Mouse (Mus musculus) E14TG2a.4 (cell line): ENCODE results near the gene Mef2a.

Source experiments
- H3K27me3 ChIP-seq: 2 replicates; pipeline ENCODE4 v1.6.1; 2014; ENCODE audit warnings: low read length, control low read depth; ENCODE audit not compliant: insufficient read depth
- H3K36me3 ChIP-seq: 2 replicates; pipeline ENCODE4 v1.6.1; 2014; ENCODE audit warnings: low read length, control low read depth; ENCODE audit not compliant: insufficient read depth
- H3K4me1 ChIP-seq: replicated peaks from 2 replicates; pipeline ENCODE4 v1.6.1; 2014; ENCODE audit warnings: low read depth, low read length, control low read depth
- H3K4me3 ChIP-seq: replicated peaks from 2 replicates; pipeline ENCODE4 v1.5.1; 2014; ENCODE audit warnings: mild to moderate bottlenecking, low read length
- H3K9me3 ChIP-seq: 2 replicates; pipeline ENCODE4 v1.6.1; 2014; ENCODE audit warnings: low read length, control low read depth
- CTCF ChIP-seq: conservative IDR thresholded peaks from 2 replicates; pipeline ENCODE4 v1.5.1; 2014; ENCODE audit warnings: low read length
- NANOG ChIP-seq: IDR thresholded peaks from 2 replicates; pipeline ENCODE4 v1.6.1; 2014; ENCODE audit warnings: borderline replicate concordance, low read length, mixed read lengths
- POU5F1 ChIP-seq: IDR thresholded peaks from 2 replicates; pipeline ENCODE4 v1.6.1; 2014; ENCODE audit warnings: low read length, borderline replicate concordance

Mef2a gene

GRCm38 (mm10) chr7:67230640-67231140 lies 142.0 kb downstream of the Mef2a start:
- Histone ChIP-seq H3K9me3 (no peaks in the 10 kb centered on the region), H3K4me1 (no peaks in the 10 kb centered on the region), H3K36me3 (peaks cover 29% of the 10 kb centered on the region), H3K27me3 (no peaks in the 10 kb centered on the region), H3K4me3 (no peak overlapping the region)
- TF ChIP-seq NANOG, result no peak
- TF ChIP-seq POU5F1, result no peak
- no peak for TF ChIP-seq CTCF

GRCm38 (mm10) chr7:67230221-67230620 lies 142.4 kb downstream of the Mef2a start:
- Histone ChIP-seq H3K9me3 (no peaks in the 10 kb centered on the region), H3K27me3 (no peaks in the 10 kb centered on the region), H3K4me1 (no peaks in the 10 kb centered on the region), H3K4me3 (no peak overlapping the region), H3K36me3 (peaks cover 25% of the 10 kb centered on the region)
- TF ChIP-seq CTCF, result no peak
- no peak for TF ChIP-seq POU5F1
- TF ChIP-seq NANOG, result no peak

GRCm38 (mm10) chr7:67229701-67230100 lies 143.0 kb downstream of the Mef2a start:
- Histone ChIP-seq H3K27me3 (no peaks in the 10 kb centered on the region), H3K9me3 (no peaks in the 10 kb centered on the region), H3K4me3 (no peak overlapping the region), H3K4me1 (no peaks in the 10 kb centered on the region), H3K36me3 (peaks cover 20% of the 10 kb centered on the region)
- TF ChIP-seq POU5F1, result no peak
- TF ChIP-seq CTCF, result no peak
- TF ChIP-seq NANOG, result no peak

GRCm38 (mm10) chr7:67228891-67229602 lies 143.6 kb downstream of the Mef2a start:
- no peaks in the 10 kb centered on the region for H3K4me1 ChIP-seq
- TF ChIP-seq CTCF (peak; percentile 68), NANOG (no peak)
- peaks cover 16% of the 10 kb centered on the region for H3K36me3 ChIP-seq

GRCm38 (mm10) chr7:67228390-67228789 lies 144.3 kb downstream of the Mef2a start:
- H3K9me3 ChIP-seq, result no peaks in the 10 kb centered on the region
- TF ChIP-seq POU5F1, result no peak
- TF ChIP-seq NANOG, result no peak
- TF ChIP-seq CTCF, result no peak
- H3K4me3 ChIP-seq, result no peak overlapping the region
- peaks cover 3% of the 10 kb centered on the region; the same call in 1 of the 2 replicates for H3K4me1 ChIP-seq
- peaks cover 19% of the 10 kb centered on the region for H3K36me3 ChIP-seq
- no peaks in the 10 kb centered on the region for H3K27me3 ChIP-seq

More at GRCm38 (mm10) chr7:67228891-67229602, 143.6 kb downstream of the Mef2a start:
- no peak overlapping the region for H3K4me3 ChIP-seq
- H3K9me3 ChIP-seq, result no peaks in the 10 kb centered on the region
- H3K27me3 ChIP-seq, result no peaks in the 10 kb centered on the region

- H3K27me3 ChIP-seq, result no peaks in the 10 kb centered on the region
- TF ChIP-seq NANOG (no peak), POU5F1 (no peak), CTCF (no peak)
These were observed 145.1 kb downstream of the Mef2a start for GRCm38 (mm10) chr7:67227538-67227937.

GRCm38 (mm10) chr7:67225943-67226625 lies 146.6 kb downstream of the Mef2a start:
- TF ChIP-seq POU5F1, result no peak
- no peak for TF ChIP-seq NANOG
- no peak for TF ChIP-seq CTCF
- H3K4me3 ChIP-seq, result no peak overlapping the region
- no peaks in the 10 kb centered on the region for H3K9me3 ChIP-seq
- peaks cover 19% of the 10 kb centered on the region for H3K36me3 ChIP-seq
- H3K27me3 ChIP-seq, result no peaks in the 10 kb centered on the region
- H3K4me1 ChIP-seq, result peaks cover 15% of the 10 kb centered on the region

More at GRCm38 (mm10) chr7:67227538-67227937, 145.1 kb downstream of the Mef2a start:
- Histone ChIP-seq H3K4me1 (peaks cover 11% of the 10 kb centered on the region), H3K4me3 (no peak overlapping the region), H3K36me3 (peaks cover 19% of the 10 kb centered on the region), H3K9me3 (no peaks in the 10 kb centered on the region)

- H3K4me3 ChIP-seq, result peak within 1 kb of the TSS; percentile 87
- H3K9me3 ChIP-seq, result peaks cover under 1% of the 10 kb centered on the region
- no peaks in the 10 kb centered on the region for H3K27me3 ChIP-seq
- peaks cover 19% of the 10 kb centered on the region for H3K36me3 ChIP-seq
- TF ChIP-seq CTCF (no peak), POU5F1 (no peak), NANOG (no peak)
- H3K4me1 ChIP-seq, result peaks cover 15% of the 10 kb centered on the region
These were observed 150.3 kb downstream of the Mef2a start, which contains the start of gene Lysmd4 for GRCm38 (mm10) chr7:67222220-67222862. Gene Lysmd4 (plus strand): TSS chr7:67222544.
